Mouse (Mus musculus): ENCODE results near the gene Cpne9.

Cpne9 gene

GRCm38 (mm10) chr6:113282101-113282802, at the start of gene Cpne9:
TSS of gene Cpne9 (plus strand) at chr6:113282307.
- peak; percentile 59 to 65 for DNase-seq

DNA sequence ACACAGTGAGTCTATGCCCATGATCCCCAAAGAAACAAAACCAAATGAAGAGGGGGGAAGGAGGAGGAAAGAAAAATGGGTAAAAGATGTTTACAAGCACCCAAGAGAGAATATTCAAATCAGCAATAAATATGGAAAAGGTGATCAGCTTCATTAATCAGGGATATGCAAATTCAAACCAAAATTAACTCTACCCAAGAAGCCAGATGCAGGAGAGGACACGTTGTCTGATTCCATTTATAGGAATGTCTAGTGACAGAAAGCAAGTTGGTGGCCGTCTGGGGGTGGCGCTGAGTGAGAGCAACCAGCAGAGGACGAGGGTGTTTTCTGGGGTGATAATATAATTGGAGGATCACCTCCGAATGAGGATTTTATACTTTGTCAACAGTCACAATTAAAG, 47.0 kb upstream of the Cpne9 start:
- no peak for DNase-seq

- DNase-seq, result peak; percentile 99
Measured at GRCm38 (mm10) chr6:113237542-113238270, 44.4 kb upstream of the Cpne9 start, which contains the start of gene Mtmr14. TSS of gene Mtmr14 (plus strand) at chr6:113237843.

DNA sequence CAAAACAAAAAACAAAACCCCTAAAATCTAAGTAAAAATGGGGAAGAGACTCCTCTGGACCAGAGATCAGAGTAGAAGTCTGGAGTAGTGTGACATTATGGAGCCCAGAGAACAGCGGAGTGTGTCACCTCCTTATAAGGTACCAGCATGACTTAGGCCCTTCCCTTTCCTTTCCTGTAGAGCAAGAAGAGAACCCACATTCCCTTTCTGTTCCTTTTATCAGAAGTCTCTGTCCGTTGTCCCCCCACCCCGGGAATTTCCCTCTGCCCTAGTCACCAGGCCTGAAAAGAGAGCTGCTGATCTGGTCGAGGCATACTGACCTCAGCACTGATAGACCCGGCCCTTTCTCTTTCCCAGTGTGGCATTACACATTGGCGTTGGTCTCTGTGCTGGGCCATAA, 43.7 kb upstream of the Cpne9 start:
- peak in 1 of 2 experiments; percentile 8 for DNase-seq

DNA sequence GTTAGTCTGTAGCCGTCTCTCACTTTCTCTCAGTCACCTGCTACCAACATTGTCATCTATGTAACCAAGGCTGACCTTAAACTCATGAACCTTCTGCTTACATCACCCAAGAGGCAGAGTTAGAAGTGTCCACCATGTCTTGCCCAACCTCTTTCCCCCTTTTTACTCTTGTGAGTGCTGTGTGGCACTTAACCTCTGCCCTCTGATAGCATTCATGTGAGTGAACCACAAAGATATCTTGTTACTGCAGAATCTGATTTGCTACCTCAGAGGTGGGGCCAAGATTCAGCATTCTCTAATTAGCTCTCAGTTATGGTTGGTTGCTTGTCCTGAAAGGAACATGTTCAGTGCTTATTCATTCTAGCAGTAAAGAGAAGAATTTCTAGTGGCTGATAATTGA, 39.4 kb upstream of the Cpne9 start:
- no peak for DNase-seq

DNA sequence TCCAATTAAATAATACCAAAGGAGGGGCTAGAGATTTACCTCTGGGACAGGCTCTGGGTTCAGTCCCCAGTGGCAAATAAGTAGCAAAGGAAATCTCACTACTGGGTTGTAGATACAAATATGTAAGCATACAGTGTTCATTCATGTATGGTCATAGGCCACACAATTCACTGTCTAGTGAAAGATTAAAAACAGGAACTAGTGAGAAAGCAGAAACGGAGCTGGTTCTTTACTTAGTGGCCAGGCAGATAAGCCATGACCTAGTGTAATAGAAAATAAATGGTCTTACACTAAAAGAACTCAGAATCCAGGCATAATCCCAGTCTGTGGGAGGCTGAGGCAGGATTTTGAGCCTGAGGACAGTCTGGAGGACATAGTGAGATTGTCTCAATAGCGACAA, 36.5 kb upstream of the Cpne9 start:
- DNase-seq, result no peak

DNA sequence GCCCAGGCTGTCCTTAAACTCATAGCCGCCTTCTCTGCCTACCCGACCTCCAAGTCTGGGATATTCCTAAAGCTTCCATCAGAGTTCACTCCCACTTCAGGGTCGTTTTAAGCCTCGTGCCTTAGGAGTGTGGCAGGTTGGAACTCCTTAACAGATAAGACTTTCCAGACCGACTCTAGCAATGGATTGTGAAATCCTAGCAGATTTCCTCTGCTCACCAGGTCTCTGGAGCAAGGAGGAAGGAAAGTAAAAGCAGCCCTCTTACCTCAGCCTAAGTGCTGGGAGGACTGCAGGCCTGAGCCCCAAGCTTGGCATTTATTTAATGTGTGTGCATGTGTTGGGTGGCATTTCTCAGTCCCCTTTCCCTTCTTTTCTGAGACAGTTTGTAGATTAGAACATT, 31.3 kb upstream of the Cpne9 start:
- no peak for DNase-seq

DNA sequence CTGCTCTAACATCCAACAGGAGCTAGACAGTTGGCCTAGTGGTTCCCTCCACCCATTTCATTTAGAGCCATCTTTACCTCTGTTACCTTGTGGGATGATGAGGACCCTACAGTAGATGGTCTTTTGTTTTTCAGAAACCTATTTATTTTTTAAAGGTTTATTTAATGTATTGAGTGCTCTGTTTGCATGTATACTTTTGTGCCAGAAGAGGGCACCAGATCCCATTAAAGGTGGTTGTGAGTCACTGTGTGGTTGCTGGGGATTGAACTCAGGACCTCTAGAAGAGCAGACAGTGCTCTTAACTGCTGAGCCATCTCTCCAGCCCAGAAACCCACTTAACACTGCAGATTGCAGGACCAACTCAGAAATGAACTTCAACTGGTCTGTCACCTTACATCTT, 30.2 kb upstream of the Cpne9 start:
- no peak for DNase-seq

- DNase-seq, result no peak
Measured at GRCm38 (mm10) chr6:113254899-113255298, 27.2 kb upstream of the Cpne9 start.

GRCm38 (mm10) chr6:113261174-113261858, 20.8 kb upstream of the Cpne9 start:
- peak; percentile 19 to 23 for DNase-seq

- no peak for DNase-seq
Measured at GRCm38 (mm10) chr6:113263531-113263930, 18.6 kb upstream of the Cpne9 start.

- DNase-seq, result no peak
Measured at GRCm38 (mm10) chr6:113264429-113264828, 17.7 kb upstream of the Cpne9 start.

GRCm38 (mm10) chr6:113266996-113267655, 15.0 kb upstream of the Cpne9 start:
- no peak for DNase-seq

- no peak for DNase-seq
Measured at GRCm38 (mm10) chr6:113267988-113268387, 14.1 kb upstream of the Cpne9 start.

DNA sequence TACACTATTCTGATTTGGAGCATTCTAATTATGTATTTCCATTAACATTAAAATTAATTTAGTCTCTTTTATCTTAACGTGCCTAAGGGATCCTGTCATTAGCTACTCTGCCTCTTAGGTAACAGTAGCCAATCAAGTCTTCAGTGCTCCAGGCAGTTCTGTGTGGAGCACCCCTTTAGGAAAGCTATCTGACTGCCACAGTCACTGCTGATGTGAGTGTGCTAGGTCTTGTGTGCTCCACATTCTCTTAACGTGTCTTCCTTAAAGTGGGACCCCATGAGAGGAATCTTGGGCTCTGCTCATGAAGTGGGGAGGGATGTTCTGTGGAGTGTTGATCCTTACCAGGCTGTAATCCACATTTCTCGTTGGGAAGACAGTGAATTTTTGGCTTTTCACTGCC, 9.7 kb upstream of the Cpne9 start:
- DNase-seq, result no peak

DNA sequence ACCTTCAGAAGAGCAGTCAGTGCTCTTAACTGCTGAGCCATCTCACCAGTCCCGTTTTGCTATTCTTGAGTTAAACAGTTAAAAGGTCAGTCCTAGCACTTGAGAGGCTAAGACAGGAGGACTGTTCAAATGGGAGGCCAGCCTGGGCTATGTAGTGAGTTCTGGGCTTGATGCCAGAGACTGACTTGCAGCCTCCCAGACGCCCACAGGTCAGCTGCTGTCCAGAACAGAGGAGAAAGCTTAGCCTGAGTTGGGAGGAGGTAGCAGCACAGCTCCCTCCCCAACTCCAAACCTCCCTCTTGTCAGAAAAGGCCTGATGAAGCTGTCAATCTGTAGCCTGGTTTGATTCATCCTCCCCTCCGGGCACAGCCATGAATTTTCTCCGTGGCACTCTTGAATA, 5.3 kb upstream of the Cpne9 start:
- DNase-seq, result peak in 1 of 2 experiments; percentile 31

GRCm38 (mm10) chr6:113281676-113282075, 431 bp upstream of the Cpne9 start:
- DNase-seq, result no peak

DNA sequence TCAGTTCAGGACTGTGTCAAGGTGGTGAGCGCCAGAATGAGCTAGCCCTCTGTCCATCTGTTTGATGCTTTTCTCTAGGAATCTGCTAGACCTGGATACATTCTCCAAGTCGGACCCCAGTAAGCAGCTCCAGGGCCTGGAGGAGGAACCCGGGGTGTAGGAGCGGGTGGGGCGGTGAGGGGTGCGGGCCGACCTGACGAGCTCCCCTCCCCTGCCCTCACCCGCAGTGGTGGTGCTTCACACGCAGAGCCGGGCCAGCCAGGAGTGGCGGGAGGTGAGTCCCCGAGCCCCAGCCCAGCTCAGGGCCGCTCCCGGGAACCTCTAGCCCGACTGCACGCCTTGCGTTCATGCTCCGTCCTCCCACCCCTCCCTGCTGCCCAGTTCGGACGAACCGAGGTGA, 862 bp downstream of the Cpne9 start:
- DNase-seq, result peak; percentile 46 to 50

DNA sequence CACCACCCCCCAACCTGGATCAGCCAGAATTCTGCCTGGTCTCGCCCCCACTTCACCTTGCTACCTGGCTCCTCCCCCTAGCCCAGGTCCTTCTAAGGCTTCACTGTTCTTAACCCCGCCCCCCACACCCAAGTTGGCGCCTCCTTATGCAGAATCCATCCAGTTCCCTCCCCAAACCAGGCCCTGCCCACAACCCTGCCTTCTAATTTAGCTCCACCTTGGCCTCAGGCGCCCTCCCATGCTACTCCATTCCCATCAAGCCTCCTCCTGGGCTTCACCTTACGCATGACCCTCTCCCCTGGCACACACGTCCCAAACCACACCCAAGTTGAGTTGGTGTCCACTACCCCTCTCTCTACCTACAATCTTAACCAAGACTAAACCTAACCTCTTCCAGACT, 1.4 kb downstream of the Cpne9 start:
- peak; percentile 37 to 58 for DNase-seq

GRCm38 (mm10) chr6:113284931-113285330, 2.8 kb downstream of the Cpne9 start:
- no peak for DNase-seq

DNA sequence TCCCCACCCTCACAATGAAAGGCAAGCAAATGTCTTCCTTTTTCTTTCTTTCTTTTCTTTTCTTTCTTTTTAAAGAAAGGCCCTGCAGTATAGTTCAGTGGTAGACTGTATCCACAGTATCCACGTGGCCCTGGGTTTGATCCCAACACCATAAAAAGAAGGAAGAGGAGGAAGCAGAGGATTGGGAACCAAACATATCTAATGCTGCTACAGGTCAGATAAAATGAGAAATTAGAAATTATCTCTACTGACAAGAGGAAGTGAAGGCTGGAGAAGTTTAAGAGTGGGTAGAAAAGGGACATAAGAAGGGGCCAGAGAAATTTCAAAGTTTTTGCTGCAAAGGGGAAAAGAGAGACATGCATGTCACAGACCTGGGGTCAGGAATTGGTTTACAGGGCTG, 4.2 kb downstream of the Cpne9 start:
- DNase-seq, result no peak

DNA sequence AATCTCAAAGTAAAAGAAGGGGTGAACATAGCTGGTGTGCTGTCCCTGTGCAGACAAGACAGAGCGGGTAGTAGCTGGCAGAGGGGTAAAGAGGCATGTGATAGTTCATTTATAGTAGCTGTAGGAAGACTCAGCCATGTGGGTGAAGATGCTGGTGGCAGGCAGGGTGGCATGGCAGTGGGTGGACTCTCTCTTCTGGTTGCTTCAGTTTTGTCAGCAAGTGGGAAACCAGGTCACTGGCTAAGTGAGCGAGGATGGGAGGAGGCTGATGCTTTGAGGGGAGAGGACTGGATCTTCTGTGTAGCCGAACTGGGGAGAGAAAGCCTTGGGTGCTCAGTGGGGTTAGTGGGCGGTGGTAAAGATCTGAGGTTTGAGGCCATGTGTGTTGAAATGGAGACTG, 5.1 kb downstream of the Cpne9 start:
- no peak for DNase-seq

DNA sequence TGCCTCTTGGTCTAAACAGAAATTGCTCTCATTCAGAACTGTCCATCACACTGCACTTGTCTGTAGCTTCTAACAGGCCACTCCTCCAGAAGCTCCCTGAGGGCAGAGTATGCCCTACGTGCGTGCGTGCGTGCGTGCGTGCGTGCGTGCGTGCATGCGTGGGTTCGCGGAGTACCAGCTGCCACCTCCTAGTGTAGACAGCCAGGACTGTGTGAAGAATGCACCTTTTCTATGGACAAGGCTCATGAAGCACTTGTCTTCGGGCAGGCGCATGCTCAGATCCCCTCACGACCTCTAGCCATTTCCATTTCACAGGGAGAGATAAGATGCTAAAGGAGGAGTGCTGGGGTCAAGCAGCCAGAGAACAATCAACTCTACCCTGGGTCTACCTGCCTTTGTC, 7.2 kb downstream of the Cpne9 start:
- DNase-seq, result no peak

All from cerebellum, adult 18-20 months (tissue).